Mouse (Mus musculus): ENCODE results near the gene Ncmap.

The Ncmap gene

DNA sequence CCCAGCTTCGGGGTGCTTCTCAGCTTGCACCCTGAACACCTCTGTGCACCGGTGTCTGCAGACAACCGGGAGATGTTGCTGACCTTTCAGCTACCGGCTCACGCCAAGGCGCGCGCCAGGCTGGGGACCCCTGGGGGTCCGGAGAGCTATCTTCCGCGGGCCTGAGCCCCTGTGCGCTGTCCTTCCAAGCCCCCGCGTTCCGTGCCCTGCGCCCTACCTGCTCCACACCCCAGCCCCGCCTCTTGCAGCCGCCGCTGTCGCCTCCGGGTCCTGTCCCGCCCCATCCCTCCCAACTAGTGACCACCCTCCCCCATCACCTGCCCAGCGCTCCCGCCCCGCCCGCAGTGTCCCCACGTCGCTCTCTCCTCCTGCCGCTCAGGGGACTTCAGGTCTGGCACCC lies at the start of gene Ncmap:
Gene Ncmap (minus strand): TSS at position 237 of the 400 bp plus-strand sequence.
- DNase-seq (ENCODE audit: low spot score): no peak

- DNase-seq (ENCODE audit: low spot score): no peak
These were observed 44.4 kb upstream of the Ncmap start for GRCm38 (mm10) chr4:135442473-135442872.

GRCm38 (mm10) chr4:135439904-135440522 lies 42.0 kb upstream of the Ncmap start:
- DNase-seq (ENCODE audit: low spot score): peak; percentile 76

DNA sequence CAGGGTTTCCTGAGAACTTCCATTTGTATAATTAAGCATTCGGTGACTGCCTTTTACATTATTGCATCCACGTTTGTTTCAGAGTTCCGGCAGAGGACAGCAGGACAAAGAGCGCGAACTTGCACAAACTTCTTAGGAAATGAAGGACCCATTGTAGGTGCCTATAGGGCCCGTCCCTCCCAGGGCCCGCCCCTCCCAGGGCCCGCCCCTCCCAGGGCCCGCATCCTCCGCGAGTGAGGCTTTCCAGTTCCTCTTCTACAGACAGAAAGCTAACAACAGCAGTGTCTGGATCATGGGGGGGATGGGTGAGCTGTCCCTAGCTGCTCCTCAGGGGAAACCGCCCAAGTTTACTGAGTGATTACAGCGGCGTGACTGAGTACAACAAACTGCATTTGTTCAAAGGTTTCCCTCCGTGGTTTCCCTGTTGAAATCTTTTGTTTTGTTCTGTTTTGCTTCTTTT lies 41.2 kb upstream of the Ncmap start:
- DNase-seq (ENCODE audit: low spot score): peak; percentile 85

DNA sequence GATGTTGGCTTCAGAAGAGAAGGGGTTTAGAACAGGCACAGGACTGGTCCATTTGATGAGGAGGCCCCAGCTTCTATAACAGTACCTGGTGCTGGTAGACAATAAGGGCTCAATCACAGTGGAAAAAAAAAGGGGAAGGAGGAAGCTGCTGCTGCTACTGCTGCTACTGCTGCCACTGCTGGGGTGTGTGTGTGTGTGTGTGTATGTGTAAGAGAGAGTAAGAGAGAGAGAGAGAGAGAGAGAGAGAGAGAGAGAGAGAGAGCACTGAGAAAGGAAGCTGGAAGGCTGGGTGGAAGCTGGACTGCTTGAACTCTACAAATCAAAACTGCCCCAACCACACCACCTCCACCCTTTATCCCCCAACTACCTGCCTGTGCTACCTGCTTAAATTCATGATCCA lies 39.9 kb upstream of the Ncmap start:
- DNase-seq (ENCODE audit: low spot score): no peak

DNA sequence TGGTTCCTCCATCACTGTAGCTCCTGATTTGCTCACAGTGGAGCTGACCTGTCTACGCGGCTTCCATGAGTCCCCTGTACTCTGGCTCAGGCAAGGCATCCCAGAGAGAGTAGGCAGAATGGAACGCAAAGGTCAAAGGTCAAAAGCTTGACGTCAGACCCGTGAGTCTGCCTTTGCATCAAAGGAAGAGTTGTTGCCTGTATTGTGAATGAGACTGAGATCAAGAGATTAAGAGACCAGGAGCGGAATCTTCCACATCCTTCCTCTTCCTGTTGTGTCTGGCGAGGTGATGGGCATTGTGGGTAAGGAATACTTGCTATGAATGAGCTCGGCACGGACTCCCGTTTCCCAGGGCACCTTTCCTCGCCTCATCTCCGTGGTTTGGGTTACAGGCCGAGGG lies 38.3 kb upstream of the Ncmap start:
- DNase-seq (ENCODE audit: low spot score): peak; percentile 47

DNA sequence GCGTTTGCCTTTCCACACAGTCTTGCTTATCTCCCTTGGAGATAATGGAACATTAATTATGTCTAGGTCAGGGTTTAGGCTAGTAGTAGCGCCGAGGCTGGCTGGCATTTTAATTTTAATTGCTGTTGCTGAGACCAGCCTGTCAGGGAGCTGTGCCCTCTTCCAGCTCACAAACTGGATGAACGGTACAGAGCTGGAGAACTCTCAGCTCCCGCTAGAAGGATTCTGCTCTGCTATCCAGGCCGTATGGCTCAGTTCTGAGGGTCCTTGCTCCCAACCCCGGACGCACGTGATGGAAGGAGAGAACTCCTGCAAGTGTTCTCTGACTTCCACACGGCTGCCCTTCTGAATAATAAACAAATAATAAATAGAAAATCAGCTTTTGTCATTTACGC lies 36.4 kb upstream of the Ncmap start:
- DNase-seq (ENCODE audit: low spot score): peak; percentile 10

DNA sequence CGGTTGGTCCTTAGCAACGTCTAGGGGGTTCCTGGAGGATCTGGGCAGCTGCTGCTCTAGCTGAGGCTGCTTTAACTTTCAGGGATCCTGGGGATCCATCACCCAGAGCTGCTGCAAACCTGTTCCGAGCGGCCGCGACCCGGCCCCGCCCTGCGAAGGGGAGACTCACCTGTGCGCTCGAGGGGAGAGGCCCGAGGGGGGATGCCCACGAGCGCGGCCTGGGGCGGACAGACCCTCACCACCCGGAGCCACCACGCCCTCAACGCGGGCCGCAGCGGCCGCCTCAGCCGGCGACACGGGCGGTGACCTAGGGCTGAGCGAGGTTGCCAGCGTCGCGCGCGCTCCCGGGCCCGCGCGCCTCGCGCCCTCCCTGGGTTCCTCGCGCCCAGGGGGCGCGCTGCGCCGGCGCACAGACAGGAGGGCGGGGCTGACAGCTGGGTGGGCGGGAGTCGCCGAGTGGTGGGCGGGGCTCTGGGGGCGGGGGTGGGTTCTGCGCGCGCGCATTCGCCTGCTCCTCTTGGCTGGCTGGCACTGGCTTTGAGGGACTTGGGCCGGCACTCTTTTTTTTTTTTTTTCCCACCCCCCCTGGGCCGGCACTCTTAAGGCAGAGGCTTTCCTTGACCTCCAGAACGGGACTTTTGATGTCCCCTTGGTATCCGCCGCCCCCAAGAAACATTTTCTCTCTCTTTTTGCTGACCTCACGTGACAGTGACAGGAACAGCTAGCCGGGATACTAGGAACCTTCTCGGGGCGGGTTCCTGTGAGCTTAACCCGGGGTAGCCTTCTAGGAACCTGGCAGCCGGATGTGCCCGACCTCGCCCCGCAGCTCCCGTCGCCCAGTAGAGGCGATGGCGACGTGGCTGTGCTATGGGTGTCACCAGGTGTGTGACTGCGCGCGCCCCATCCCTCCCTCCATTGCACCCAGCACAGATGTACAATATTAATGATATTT lies 35.7 kb upstream of the Ncmap start, which contains the start of gene Rcan3:
Gene Rcan3 (minus strand): TSS at position 411 of the 952 bp plus-strand sequence.
- DNase-seq (ENCODE audit: low spot score): peak; percentile 88

DNA sequence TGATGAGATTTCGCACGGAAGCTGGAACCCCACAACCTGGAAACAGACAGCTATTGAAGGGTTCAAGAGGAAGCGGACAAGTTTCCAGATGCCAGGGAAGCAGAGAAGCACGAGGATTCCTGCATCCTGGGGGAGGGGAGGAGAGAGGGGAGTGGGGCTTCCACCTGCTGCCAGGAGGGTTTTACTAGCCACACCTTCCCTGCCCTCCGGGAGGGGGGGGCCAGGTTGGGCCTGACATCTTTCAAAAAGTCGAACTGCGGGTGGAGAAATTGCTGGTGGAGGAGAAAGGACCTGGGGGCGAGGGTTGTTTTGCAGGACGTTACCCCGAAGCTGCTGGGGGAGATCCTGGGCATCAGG lies 35.0 kb upstream of the Ncmap start:
- DNase-seq (ENCODE audit: low spot score): peak; percentile 28

GRCm38 (mm10) chr4:135429990-135430760 lies 32.1 kb upstream of the Ncmap start:
- no peak for DNase-seq (ENCODE audit: low spot score)

DNA sequence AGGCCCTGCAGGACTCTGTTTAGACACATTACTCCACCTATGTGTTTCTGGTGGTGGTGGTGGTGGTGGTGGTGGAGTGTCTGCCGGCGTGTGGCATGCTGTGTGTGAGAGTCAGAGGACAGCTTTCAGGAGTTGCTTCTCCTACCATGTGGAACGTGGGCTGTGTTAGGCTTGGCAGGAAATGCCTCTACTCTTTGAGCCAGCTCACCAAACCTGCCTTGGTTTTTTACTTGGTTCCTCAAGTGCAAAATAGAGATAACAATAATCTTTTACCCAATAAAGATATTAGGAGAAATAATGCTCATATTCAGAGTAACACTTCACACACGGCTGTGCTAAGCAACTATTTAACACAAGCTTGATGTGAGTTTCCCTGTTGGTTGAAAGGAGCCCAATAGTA lies 31.4 kb upstream of the Ncmap start:
- no peak for DNase-seq (ENCODE audit: low spot score)

DNA sequence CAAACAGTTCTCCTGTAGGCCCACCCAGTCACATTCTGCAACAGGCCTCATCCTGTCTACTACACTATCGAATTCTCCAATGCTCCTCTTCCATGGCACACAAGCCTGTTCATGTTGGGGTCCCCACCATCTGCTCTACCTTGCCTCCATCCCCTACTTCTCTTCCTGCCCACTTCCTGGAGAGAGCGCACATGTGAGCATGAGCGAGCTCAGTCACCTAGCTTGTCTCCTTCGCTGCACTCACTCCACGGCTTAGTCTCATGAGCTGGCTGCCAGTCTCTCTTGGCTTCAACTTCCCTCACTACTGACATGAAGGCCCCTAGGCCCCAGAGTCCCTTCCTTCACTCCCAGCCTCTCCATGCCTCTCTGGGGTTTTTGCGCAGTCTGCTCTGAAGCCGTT lies 28.6 kb upstream of the Ncmap start:
- no peak for DNase-seq (ENCODE audit: low spot score)

DNA sequence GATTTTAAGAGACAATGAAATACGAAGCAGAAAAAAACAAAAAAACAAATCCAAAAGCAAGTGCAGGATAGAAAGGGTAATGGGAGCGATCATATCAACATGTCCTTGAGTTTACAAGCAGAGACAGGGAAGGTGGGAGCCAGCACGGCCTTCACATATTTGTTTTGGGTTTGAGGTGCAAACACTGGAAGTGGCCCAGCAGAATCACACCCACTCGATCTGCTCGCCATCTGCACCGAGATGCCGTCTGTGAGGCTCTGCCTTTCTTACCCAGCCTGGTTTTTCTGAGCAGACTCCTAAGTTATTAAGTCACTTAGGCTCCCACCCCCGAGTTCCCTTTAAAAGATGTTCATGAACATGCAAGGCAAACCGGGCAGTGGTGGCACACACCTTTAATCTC lies 27.6 kb upstream of the Ncmap start:
- DNase-seq (ENCODE audit: low spot score): no peak

GRCm38 (mm10) chr4:135420961-135421360 lies 22.9 kb upstream of the Ncmap start:
- DNase-seq (ENCODE audit: low spot score): no peak

DNA sequence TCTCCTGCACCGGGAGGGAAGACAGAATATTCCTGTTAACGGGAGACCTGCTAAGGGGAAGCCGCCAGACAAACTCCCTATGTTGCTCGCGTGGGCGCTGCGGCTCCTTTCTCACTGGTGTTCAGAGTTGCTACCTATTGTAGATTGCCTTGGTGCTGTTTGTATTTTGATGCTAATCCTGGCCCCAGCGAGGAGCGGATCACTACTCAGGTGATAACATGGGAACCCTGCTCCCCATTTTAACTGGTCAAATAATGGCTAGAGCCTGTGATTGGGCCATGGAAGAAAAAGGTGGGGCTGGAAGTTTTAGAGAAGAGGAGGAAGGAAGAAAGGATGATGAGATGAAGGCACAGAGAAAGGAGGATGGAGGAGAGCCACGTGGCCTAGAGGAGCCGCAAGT lies 22.4 kb upstream of the Ncmap start:
- DNase-seq (ENCODE audit: low spot score): no peak

DNA sequence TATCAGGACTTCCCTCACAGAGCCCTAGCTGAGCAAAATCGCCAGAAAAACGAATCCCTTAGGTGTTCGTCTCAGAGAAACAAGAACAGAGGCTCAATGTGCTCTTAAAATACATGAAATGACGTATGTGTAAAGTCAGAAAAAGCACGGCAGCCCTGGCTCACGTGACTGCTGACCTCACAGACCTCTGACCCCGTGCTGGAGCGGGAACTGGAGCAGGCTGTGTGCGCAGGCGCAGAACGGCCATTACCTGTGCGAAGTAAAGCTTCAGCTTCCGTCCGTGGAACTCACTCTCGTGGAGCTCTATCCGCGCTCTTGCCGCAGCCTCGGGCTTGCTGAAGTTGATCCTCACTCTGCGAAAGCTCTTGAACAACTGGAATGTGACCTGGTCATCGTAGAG lies 22.0 kb upstream of the Ncmap start:
- DNase-seq (ENCODE audit: low spot score): no peak

GRCm38 (mm10) chr4:135416367-135416766 lies 18.3 kb upstream of the Ncmap start:
- no peak for DNase-seq (ENCODE audit: low spot score)

DNA sequence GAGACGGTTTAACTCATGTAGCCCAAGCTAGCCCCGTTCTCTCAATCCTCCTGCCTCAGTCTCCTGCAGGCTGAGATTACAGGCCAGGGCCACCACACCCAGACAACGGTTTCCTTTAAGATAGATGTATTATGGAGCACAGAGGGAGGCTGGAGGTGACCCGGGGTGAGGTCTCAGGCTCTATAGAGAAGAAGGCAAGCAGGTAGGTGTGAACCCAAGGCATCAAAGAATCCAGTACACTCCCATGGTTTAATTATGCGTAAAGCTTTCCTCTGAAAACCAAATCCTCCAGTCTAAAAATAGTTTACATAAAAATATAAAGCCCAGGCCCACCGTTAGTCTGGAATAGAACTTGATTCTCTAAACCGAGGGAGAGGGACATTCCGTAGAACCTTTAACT lies 15.5 kb upstream of the Ncmap start:
- no peak for DNase-seq (ENCODE audit: low spot score)

DNA sequence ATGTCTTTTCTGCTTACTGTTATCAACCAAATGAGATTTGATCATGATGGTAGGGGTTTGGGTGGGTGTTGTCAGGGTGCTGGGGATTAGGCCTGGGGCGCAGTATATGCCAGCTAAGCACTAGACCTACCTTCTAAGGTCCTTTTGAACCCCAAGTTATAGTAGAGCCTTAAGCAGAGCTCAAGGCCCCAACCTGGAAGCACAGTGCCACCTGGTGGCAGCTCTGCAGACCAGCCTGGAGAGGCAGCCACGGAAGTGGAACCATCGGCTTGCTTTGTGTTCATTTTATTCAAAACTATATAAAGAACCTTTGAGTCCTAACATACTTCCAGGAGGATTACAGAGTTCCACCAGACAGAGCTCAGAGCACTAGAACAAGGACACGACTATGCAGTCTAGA lies 13.6 kb upstream of the Ncmap start:
- DNase-seq (ENCODE audit: low spot score): peak; percentile 68

DNA sequence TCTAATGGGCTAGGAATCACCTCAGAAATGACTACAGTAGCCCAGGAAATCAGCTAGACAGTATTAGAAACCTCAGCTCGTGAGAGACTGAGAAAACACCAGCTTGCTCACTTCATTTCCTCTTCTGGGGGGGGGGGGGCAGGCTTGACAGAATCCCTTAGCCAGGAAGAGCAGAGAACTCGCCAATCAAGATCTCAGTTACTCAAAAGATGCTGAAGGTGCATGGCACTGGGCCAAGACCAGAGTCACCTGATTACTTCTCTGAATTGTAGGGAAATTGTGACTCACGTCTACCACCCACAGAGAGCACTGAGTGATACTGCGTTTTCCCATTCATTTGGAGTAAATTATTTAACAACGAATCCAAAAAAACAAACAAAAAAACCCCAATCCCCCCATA lies 8.2 kb upstream of the Ncmap start:
- no peak for DNase-seq (ENCODE audit: low spot score)

DNA sequence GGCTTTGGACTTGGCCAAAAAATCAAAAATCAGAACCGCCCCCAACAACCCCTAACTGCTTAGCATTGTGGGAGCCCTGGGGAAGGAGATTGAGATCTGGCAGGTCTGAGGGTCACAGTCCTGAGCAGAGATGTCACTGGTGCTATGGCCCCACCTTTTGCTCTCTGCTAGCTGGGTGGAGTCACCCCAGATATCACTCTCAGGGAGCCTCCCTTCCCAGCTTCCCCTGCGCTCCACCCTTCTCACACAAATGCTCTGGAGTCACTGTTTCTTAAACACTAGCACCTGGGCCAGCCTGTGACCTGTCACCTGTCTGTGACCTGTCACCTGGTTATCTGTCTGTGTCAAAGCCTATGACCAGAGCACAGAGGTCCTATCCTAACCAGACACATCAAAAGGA lies 6.9 kb upstream of the Ncmap start:
- DNase-seq (ENCODE audit: low spot score): no peak

GRCm38 (mm10) chr4:135404048-135404447 lies 6.0 kb upstream of the Ncmap start:
- no peak for DNase-seq (ENCODE audit: low spot score)

DNA sequence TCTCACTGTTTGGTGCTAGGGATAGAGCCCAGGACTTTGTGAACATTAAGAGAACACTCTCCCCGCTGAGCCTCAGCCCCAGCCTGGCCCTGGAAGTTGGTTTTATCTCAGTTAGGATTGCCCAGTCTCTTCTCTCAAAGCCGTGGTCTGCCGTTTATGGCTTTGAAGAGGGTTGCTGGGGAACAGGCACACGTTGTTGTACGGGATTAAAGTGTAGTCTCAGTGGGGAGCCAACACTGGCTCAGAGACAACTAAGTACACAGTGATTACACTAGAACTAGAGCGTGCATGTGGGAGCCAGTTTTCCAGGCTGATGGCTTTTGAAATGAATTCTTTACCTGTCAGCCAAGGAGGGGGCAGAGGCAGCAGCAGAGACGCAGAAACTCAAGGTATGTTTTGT lies 3.9 kb upstream of the Ncmap start:
- no peak for DNase-seq (ENCODE audit: low spot score)

Measured in embryo, embryonic 10.5 days (tissue).